ENCODE assay signal across 8 mouse cellular contexts in the genomic region with DNA sequence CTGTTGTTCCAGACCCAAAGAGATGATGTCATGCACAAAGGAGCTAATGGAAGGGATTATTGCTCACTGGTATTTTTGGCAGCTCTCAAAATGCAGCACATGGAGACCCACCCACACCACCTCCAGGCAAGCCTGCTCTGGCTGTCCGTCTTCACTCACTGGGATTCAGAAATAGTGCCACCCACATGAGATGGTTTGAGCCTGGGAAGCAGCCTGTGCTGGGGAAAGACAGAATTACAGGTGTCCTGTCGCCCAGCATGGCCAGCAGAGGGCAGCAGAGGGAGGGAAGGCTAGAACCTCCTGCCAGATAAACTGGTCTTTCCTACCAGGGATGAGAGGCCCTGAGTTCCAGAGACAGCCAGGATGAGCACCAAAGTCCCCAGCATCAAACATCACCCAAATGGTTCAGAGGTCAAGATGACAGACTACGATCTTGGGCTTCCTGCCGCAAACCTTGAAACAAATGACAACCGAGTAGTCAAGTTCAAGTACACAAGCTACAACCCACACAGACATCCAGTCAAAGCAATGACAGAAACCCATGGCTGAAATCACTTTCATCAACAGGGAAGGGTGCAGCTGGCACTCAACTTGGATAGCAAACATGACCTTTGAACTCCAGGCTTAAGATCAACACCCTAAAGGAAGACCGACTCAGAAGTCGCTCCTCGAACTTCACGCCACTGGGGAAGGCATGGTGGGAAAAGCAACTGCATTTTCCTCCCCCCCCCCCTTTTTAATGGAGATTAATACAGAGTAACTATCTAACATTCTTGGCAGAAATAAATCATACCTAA. TPM values are rescaled to one million over a fixed set of nuclear protein-coding genes. Genes with fewer than 3 reads are reported as not detected.
DNase-seq lines count a peak whose midpoint lies in the region; ATAC-seq and TF ChIP-seq lines count a peak whose summit lies in the region.

No protein-coding gene starts in this region.

- H3K4me1 ChIP-seq in bone marrow, adult 2 months (ENCODE audit: control insufficient read depth, insufficient read depth, low read length), result no peaks in the 10 kb centered on the region
- no peaks in the 10 kb centered on the region for H3K4me1 ChIP-seq in embryonic facial prominence, embryonic 15.5 days
- no peaks in the 10 kb centered on the region for H3K4me1 ChIP-seq in heart, postnatal 0 days (ENCODE audit: control insufficient read depth, insufficient read depth)

- H3K36me3 ChIP-seq in embryonic facial prominence, embryonic 15.5 days, result no peaks in the 10 kb centered on the region
- H3K36me3 ChIP-seq in heart, postnatal 0 days (replicated peaks; ENCODE audit: control insufficient read depth, insufficient read depth, low read length), result no peaks in the 10 kb centered on the region

- no peaks in the 10 kb centered on the region for H3K9me3 ChIP-seq in embryonic facial prominence, embryonic 15.5 days (replicated peaks)
- H3K9me3 ChIP-seq in heart, postnatal 0 days (replicated peaks; ENCODE audit: control insufficient read depth, low read length), result no peaks in the 10 kb centered on the region

- 74% methylated on average over 9 of the region's 9 CpGs for WGBS in bone marrow, adult 2 months
- WGBS in embryonic facial prominence, embryonic 15.5 days, result 67% methylated on average over 9 of the region's 9 CpGs
- 65% methylated on average over 9 of the region's 9 CpGs for WGBS in heart, postnatal 0 days

- 0 out of 2 replicates have a peak, but pooled peaks have one; percentile 49 for ATAC-seq in embryonic facial prominence, embryonic 15.5 days (ENCODE audit: insufficient number of reproducible peaks, low FRiP score, low TSS enrichment, low read depth)
- ATAC-seq in heart, postnatal 0 days (ENCODE audit: insufficient read depth, low read depth), result peak; percentile 36; the same call in 1 of the 2 replicates

- peak; percentile 21 for DNase-seq in MEL-GATA-1-ER (ENCODE audit: extremely low read depth, low read depth)
- peak; percentile 41 for DNase-seq in heart, postnatal 0 days (ENCODE audit: low spot score)
- DNase-seq in layer of hippocampus, postnatal 14 days (ENCODE audit: low spot score in 2 of 2), result peak; percentile 80 to 92
- DNase-seq in lung, postnatal 36 days, result peak; percentile 85
- peak; percentile 30 for DNase-seq in skeletal muscle tissue, adult 2 months (ENCODE audit: low read depth, low spot score)
- DNase-seq in urinary bladder, postnatal 4 days (ENCODE audit: low spot score in 2 of 2), result peak; percentile 61 to 87

- no peak for TF ChIP-seq POLR2A in bone marrow, adult 2 months (IDR thresholded peaks at IDR 0.05; ENCODE audit: borderline replicate concordance, control insufficient read depth, low read depth, low read length)

- no peak overlapping the region for H3K4me3 ChIP-seq in bone marrow, adult 2 months (replicated peaks; ENCODE audit: control insufficient read depth, low read depth, low read length)
- H3K4me3 ChIP-seq in embryonic facial prominence, embryonic 15.5 days (replicated peaks), result no peak overlapping the region
- H3K4me3 ChIP-seq in heart, postnatal 0 days (ENCODE audit: low read depth, low read length), result no peak overlapping the region

- no peak overlapping the region for H3K9ac ChIP-seq in embryonic facial prominence, embryonic 15.5 days
- no peak overlapping the region for H3K9ac ChIP-seq in heart, postnatal 0 days (replicated peaks; ENCODE audit: low read depth, low read length)

- no peak overlapping the region for H3K4me2 ChIP-seq in embryonic facial prominence, embryonic 15.5 days (replicated peaks)
- H3K4me2 ChIP-seq in heart, postnatal 0 days (ENCODE audit: low read depth, low read length), result no peak overlapping the region

- H3K27ac ChIP-seq in bone marrow, adult 2 months (ENCODE audit: control insufficient read depth, insufficient read depth, low read depth, low read length, poor library complexity), result no peak overlapping the region
- H3K27ac ChIP-seq in embryonic facial prominence, embryonic 15.5 days (replicated peaks), result no peak overlapping the region
- H3K27ac ChIP-seq in heart, postnatal 0 days (ENCODE audit: low read depth), result no peak overlapping the region

- no peak for TF ChIP-seq EP300 in heart, postnatal 0 days (IDR thresholded peaks at IDR 0.05; ENCODE audit: low read depth)

- no peaks in the 10 kb centered on the region for H3K27me3 ChIP-seq in embryonic facial prominence, embryonic 15.5 days
- no peaks in the 10 kb centered on the region for H3K27me3 ChIP-seq in heart, postnatal 0 days (ENCODE audit: control insufficient read depth, insufficient read depth, low read length)

- peak; percentile 92 for TF ChIP-seq CTCF in bone marrow, adult 2 months (IDR thresholded peaks at IDR 0.05; ENCODE audit: control insufficient read depth, insufficient read depth, low read length)
- TF ChIP-seq CTCF in heart, postnatal 0 days (IDR thresholded peaks at IDR 0.05; ENCODE audit: low read depth), result peak; percentile 90

RNA-seq across cellular contexts. Expression of a gene that starts 41.4 kb away (rescaled TPM):
- not detected in 2 replicates for polyA plus RNA-seq in bone marrow, adult 2 months (2011; ENCODE audit: insufficient read depth, insufficient read length, low replicate concordance, missing spikeins)
- polyA plus RNA-seq in embryonic facial prominence, embryonic 15.5 days (2015; fragmentation: Nextera tagmentation; extraction: Ambion mirVana), result 7.9 and 11.5 TPM in 2 replicates
- 0.46 and 2.3 TPM in 2 replicates for total RNA-seq in heart, postnatal 0 days (2014; rRNA removed; ENCODE audit: low replicate concordance)
- 0.95 and 1.0 TPM in 2 replicates for polyA plus RNA-seq in heart, postnatal 0 days (2015; fragmentation: Nextera tagmentation; extraction: Ambion mirVana)
- 100 to 1,000 TPM; 260 to 286 TPM for total RNA-seq in layer of hippocampus, postnatal 14 days (2021)

Comparison
In these comparisons a context has a peak if more than half of its experiments do, and no peak if none do; other contexts are left out.
1. DNase-seq: peak in every context shown above with its lines; median percentile 86 in layer of hippocampus, postnatal 14 days; 85 in lung, postnatal 36 days; 74 in urinary bladder, postnatal 4 days; 41 in heart, postnatal 0 days; 30 in skeletal muscle tissue, adult 2 months; 21 in MEL-GATA-1-ER.